Mouse (Mus musculus) liver, embryonic 12.5 days (tissue): ENCODE results near the gene Olfr71. TPM values are rescaled to one million over a fixed set of nuclear protein-coding genes. Genes with fewer than 3 reads are reported as not detected.

Source experiments
- polyA plus RNA-seq: library from polyadenylated mRNA; unstranded; fragments of >200 nt; fragmentation: Nextera tagmentation; extraction: Ambion mirVana; gene quantifications from 2 replicates; pipeline ENCODE4 v1.2.1, GENCODE M21; 2016

Olfr71 gene
- polyA plus RNA-seq, 1 experiment from 2014 or later, result not detected

Other genes with a start within 250 kb of the Olfr71 start
- not detected in 2 replicates for gene Sit1, start 226.5 kb downstream of the Olfr71 start, polyA plus RNA-seq
- gene Ccdc107, start 217.4 kb downstream of the Olfr71 start, polyA plus RNA-seq, result 38.3 and 40.0 TPM in 2 replicates
- 32.6 and 35.8 TPM in 2 replicates for gene Arhgef39, start 210.6 kb downstream of the Olfr71 start, polyA plus RNA-seq
- 1.2 and 1.3 TPM in 2 replicates for gene Car9, start 203.3 kb downstream of the Olfr71 start, polyA plus RNA-seq
- gene Tpm2, start 186.5 kb downstream of the Olfr71 start, polyA plus RNA-seq, result 27.9 and 29.9 TPM in 2 replicates
- 17.9 and 19.7 TPM in 2 replicates for gene Creb3, start 147.9 kb downstream of the Olfr71 start, polyA plus RNA-seq
- 73.3 and 75.5 TPM in 2 replicates for gene Tln1, start 147.6 kb downstream of the Olfr71 start, polyA plus RNA-seq
- gene Rgp1, start 131.5 kb downstream of the Olfr71 start, polyA plus RNA-seq, result 17.4 and 18.0 TPM in 2 replicates
- 23.5 and 23.6 TPM in 2 replicates for gene Gba2, start 131.4 kb downstream of the Olfr71 start, polyA plus RNA-seq
- gene Msmp, start 125.8 kb downstream of the Olfr71 start, polyA plus RNA-seq, result 1.1 TPM in 1 of 2 replicates, not detected in the other
- 1.5 and 2.1 TPM in 2 replicates for gene Npr2, start 78.3 kb downstream of the Olfr71 start, polyA plus RNA-seq
- gene Spag8, start 56.7 kb downstream of the Olfr71 start, polyA plus RNA-seq, result 0.20 and 0.36 TPM in 2 replicates
- 59.8 and 66.1 TPM in 2 replicates for gene Hint2, start 53.8 kb downstream of the Olfr71 start, polyA plus RNA-seq
- gene Tmem8b, start 41.3 kb downstream of the Olfr71 start, polyA plus RNA-seq, result 0.44 and 0.53 TPM in 2 replicates
- 1.5 and 1.8 TPM in 2 replicates for gene Fam221b, start 41.1 kb downstream of the Olfr71 start, polyA plus RNA-seq
- gene Olfr70, start 9.4 kb downstream of the Olfr71 start, polyA plus RNA-seq, result not detected in 2 replicates
- 0.14 and 0.19 TPM in 2 replicates for gene Hrct1, start 16.9 kb upstream of the Olfr71 start, polyA plus RNA-seq
- gene Spaar, start 19.8 kb upstream of the Olfr71 start, polyA plus RNA-seq, result 0.02 TPM in 2 replicates
- not detected in 2 replicates for gene Olfr159, start 60.8 kb upstream of the Olfr71 start, polyA plus RNA-seq
- gene Olfr156, start 113.6 kb upstream of the Olfr71 start, polyA plus RNA-seq, result not detected in 2 replicates
- gene Olfr157, start 129.9 kb upstream of the Olfr71 start, polyA plus RNA-seq, result not detected in 2 replicates
- not detected in 2 replicates for gene Olfr155, start 141.3 kb upstream of the Olfr71 start, polyA plus RNA-seq
- 5.3 and 5.8 TPM in 2 replicates for gene Reck, start 165.3 kb upstream of the Olfr71 start, polyA plus RNA-seq
- 45.8 and 46.6 TPM in 2 replicates for gene Glipr2, start 247.1 kb upstream of the Olfr71 start, polyA plus RNA-seq